Mouse (Mus musculus) CH12.LX (cell line): ENCODE data around the gene Duoxa2.

Source experiments
- CTCF ChIP-seq, 2 experiments: IDR thresholded peaks in 1 of 2; conservative IDR thresholded peaks in 1 of 2; 2 replicates each; pipeline ENCODE4 v1.5.1; 2011 to 2012; ENCODE audit warnings: low read depth in 2 of 2, low read length in 2 of 2, improper control_type of control experiment in 1 of 2, inconsistent platforms in 1 of 2, mild to moderate bottlenecking in 1 of 2, moderate library complexity in 1 of 2
- EP300 ChIP-seq: IDR thresholded peaks from 2 replicates; pipeline ENCODE4 v1.6.1; 2011; ENCODE audit warnings: low read length, improper control_type of control experiment
- GABPA ChIP-seq: IDR thresholded peaks from 2 replicates; pipeline ENCODE4 v1.6.1; 2012; ENCODE audit warnings: low read depth, low read length, improper control_type of control experiment, inconsistent platforms; ENCODE audit not compliant: insufficient replicate concordance
- MAFK ChIP-seq: IDR thresholded peaks from 2 replicates; pipeline ENCODE4 v1.6.1; 2011; ENCODE audit warnings: low read length, improper control_type of control experiment; ENCODE audit not compliant: insufficient replicate concordance
- MAX ChIP-seq: IDR thresholded peaks from 2 replicates; pipeline ENCODE4 v1.6.1; 2011; ENCODE audit warnings: low read length, improper control_type of control experiment
- NRF1 ChIP-seq: IDR thresholded peaks from 2 replicates; pipeline ENCODE4 v1.6.1; 2014; ENCODE audit warnings: low read depth, mild to moderate bottlenecking, inconsistent platforms, low read length, improper control_type of control experiment, moderate library complexity
- POLR2A ChIP-seq: IDR thresholded peaks from 2 replicates; pipeline ENCODE4 v1.6.1; 2011; ENCODE audit warnings: low read depth, mild to moderate bottlenecking, improper control_type of control experiment, low read length
- POLR2AphosphoS2 ChIP-seq: IDR thresholded peaks from 2 replicates; pipeline ENCODE4 v1.6.1; 2011; ENCODE audit warnings: low read depth, low read length, improper control_type of control experiment
- SIN3A ChIP-seq: IDR thresholded peaks from 2 replicates; pipeline ENCODE4 v1.6.1; 2012; ENCODE audit warnings: low read length, improper control_type of control experiment, inconsistent platforms
- USF1 ChIP-seq: IDR thresholded peaks from 2 replicates; pipeline ENCODE4 v1.6.1; 2014; ENCODE audit warnings: low read depth, mild to moderate bottlenecking, inconsistent platforms, low read length, improper control_type of control experiment
- USF2 ChIP-seq: conservative IDR thresholded peaks from 2 replicates; pipeline ENCODE4 v1.6.1; 2011; ENCODE audit warnings: low read depth, low read length, improper control_type of control experiment
- ZC3H11A ChIP-seq: IDR thresholded peaks from 2 replicates; pipeline ENCODE4 v1.6.1; 2012; ENCODE audit warnings: low read depth, mild to moderate bottlenecking, inconsistent platforms, low read length, improper control_type of control experiment
- ZKSCAN1 ChIP-seq: IDR thresholded peaks from 2 replicates; pipeline ENCODE4 v1.6.1; 2012; ENCODE audit warnings: low read depth, inconsistent platforms, low read length, improper control_type of control experiment, borderline replicate concordance
- ZMIZ1 ChIP-seq: IDR thresholded peaks from 2 replicates; pipeline ENCODE4 v1.6.1; 2012; ENCODE audit warnings: low read depth, mild to moderate bottlenecking, inconsistent platforms, low read length, improper control_type of control experiment

DNA sequence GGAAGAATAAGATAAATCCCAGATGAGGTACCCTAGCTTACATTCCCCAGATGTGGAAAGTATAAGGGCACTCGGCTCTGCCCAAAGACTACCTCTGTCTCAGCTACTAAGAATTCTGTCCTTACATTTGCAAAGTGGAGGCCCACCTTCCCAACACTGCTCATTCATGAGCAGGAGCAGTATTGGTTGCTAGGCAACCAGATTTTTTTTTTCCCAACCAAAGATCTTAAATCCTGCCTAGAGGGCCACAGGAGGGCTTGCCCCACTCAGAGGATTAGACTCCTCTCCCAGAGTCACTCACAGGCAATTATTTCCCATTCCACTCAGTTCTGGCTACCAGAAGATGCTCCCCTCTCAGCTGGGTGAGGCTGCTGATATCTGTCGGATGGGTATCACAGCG, 34.0 kb upstream of the Duoxa2 start:
- TF ChIP-seq ZKSCAN1 (no peak), MAX (no peak), POLR2A (no peak), CTCF (conservative IDR thresholded peaks at IDR 0.05 in 1 of 2, IDR thresholded peaks at IDR 0.05 in 1 of 2; ENCODE audit: low read depth in 2 of 2, low read length in 2 of 2) (no peak), USF1 (no peak), NRF1 (no peak), ZC3H11A (no peak), POLR2AphosphoS2 (no peak), GABPA (no peak), SIN3A (no peak), ZMIZ1 (no peak), EP300 (no peak), MAFK (no peak), USF2 (no peak)
